Mouse (Mus musculus): ENCODE measurements around the gene Ptprk. TPM values are rescaled to one million over a fixed set of nuclear protein-coding genes. Genes with fewer than 3 reads are reported as not detected.

The Ptprk gene
- polyA plus RNA-seq, 1 experiment, result 28.8 TPM

- Histone ChIP-seq H3K36me3 (ENCODE audit: control insufficient read depth, insufficient read depth) (no peaks in the 10 kb centered on the region), H3K4me3 (no peak overlapping the region), H3ac (ENCODE audit: control insufficient read depth, insufficient read length) (no peak overlapping the region), H3K27me3 (ENCODE audit: control insufficient read depth, insufficient read depth, insufficient read length) (no peaks in the 10 kb centered on the region), H3K4me2 (ENCODE audit: low read depth) (no peak overlapping the region), H3K79me2 (ENCODE audit: control insufficient read depth, insufficient read depth) (peaks cover 8% of the 10 kb centered on the region)
- TF ChIP-seq MYOD1 (IDR thresholded peaks at IDR 0.05; ENCODE audit: control insufficient read depth in 1 of 3, insufficient read length in 2 of 3, low read depth in 2 of 3) (no peak), TCF3 (IDR thresholded peaks at IDR 0.05; ENCODE audit: insufficient read length, low read depth) (no peak), SRF (IDR thresholded peaks at IDR 0.05; ENCODE audit: control insufficient read depth, insufficient read length, low read depth) (no peak), MAX (IDR thresholded peaks at IDR 0.05; ENCODE audit: low read depth) (no peak), TCF12 (IDR thresholded peaks at IDR 0.05; ENCODE audit: insufficient read depth, poor library complexity, severe bottlenecking) (no peak), E2F4 (IDR thresholded peaks at IDR 0.05; ENCODE audit: insufficient read depth) (no peak), USF1 (IDR thresholded peaks at IDR 0.05; ENCODE audit: low read depth) (no peak), CEBPB (IDR thresholded peaks at IDR 0.05; ENCODE audit: insufficient read depth, poor library complexity, severe bottlenecking) (no peak), REST (IDR thresholded peaks at IDR 0.05; ENCODE audit: insufficient read depth, insufficient read length) (no peak), POLR2A (IDR thresholded peaks at IDR 0.05; ENCODE audit: insufficient read length, low read depth) (no peak), POLR2AphosphoS2 (IDR thresholded peaks at IDR 0.05; ENCODE audit: insufficient read length, low read depth) (no peak), MYOG (IDR thresholded peaks at IDR 0.05; ENCODE audit: control insufficient read depth in 1 of 3, insufficient read depth in 1 of 3, insufficient read length in 2 of 3, low read depth in 2 of 3) (no peak)
These were observed 134.8 kb downstream of the Ptprk start for GRCm38 (mm10) chr10:28209394-28209793.

GRCm38 (mm10) chr10:28212083-28212482 is 137.5 kb downstream of the Ptprk start:
- Histone ChIP-seq H3K4me3 (no peak overlapping the region), H3K27me3 (ENCODE audit: control insufficient read depth, insufficient read depth, insufficient read length) (no peaks in the 10 kb centered on the region), H3ac (ENCODE audit: control insufficient read depth, insufficient read length) (no peak overlapping the region), H3K4me2 (ENCODE audit: low read depth) (no peak overlapping the region), H3K79me2 (ENCODE audit: control insufficient read depth, insufficient read depth) (peaks cover 8% of the 10 kb centered on the region), H3K36me3 (ENCODE audit: control insufficient read depth, insufficient read depth) (no peaks in the 10 kb centered on the region)
- no peak for TF ChIP-seq POLR2A (IDR thresholded peaks at IDR 0.05; ENCODE audit: insufficient read length, low read depth)
- TF ChIP-seq USF1 (IDR thresholded peaks at IDR 0.05; ENCODE audit: low read depth), result no peak
- TF ChIP-seq POLR2AphosphoS2 (IDR thresholded peaks at IDR 0.05; ENCODE audit: insufficient read length, low read depth), result no peak
- TF ChIP-seq REST (IDR thresholded peaks at IDR 0.05; ENCODE audit: insufficient read depth, insufficient read length), result no peak
- TF ChIP-seq TCF12 (IDR thresholded peaks at IDR 0.05; ENCODE audit: insufficient read depth, poor library complexity, severe bottlenecking), result no peak
- no peak for TF ChIP-seq MAX (IDR thresholded peaks at IDR 0.05; ENCODE audit: low read depth)
- TF ChIP-seq TCF3 (IDR thresholded peaks at IDR 0.05; ENCODE audit: insufficient read length, low read depth), result no peak
- TF ChIP-seq MYOD1 (IDR thresholded peaks at IDR 0.05; ENCODE audit: control insufficient read depth in 1 of 3, insufficient read length in 2 of 3, low read depth in 2 of 3), result no peak
- TF ChIP-seq SRF (IDR thresholded peaks at IDR 0.05; ENCODE audit: control insufficient read depth, insufficient read length, low read depth), result no peak

- Histone ChIP-seq H3K4me3 (no peak overlapping the region), H3K36me3 (ENCODE audit: control insufficient read depth, insufficient read depth) (no peaks in the 10 kb centered on the region), H3ac (ENCODE audit: control insufficient read depth, insufficient read length) (no peak overlapping the region), H3K27me3 (ENCODE audit: control insufficient read depth, insufficient read depth, insufficient read length) (no peaks in the 10 kb centered on the region), H3K79me2 (ENCODE audit: control insufficient read depth, insufficient read depth) (peaks cover 8% of the 10 kb centered on the region), H3K4me2 (ENCODE audit: low read depth) (no peak overlapping the region)
- no peak for TF ChIP-seq REST (IDR thresholded peaks at IDR 0.05; ENCODE audit: insufficient read depth, insufficient read length)
- no peak for TF ChIP-seq E2F4 (IDR thresholded peaks at IDR 0.05; ENCODE audit: insufficient read depth)
- TF ChIP-seq SRF (IDR thresholded peaks at IDR 0.05; ENCODE audit: control insufficient read depth, insufficient read length, low read depth), result no peak
- TF ChIP-seq TCF3 (IDR thresholded peaks at IDR 0.05; ENCODE audit: insufficient read length, low read depth), result no peak
- TF ChIP-seq USF1 (IDR thresholded peaks at IDR 0.05; ENCODE audit: low read depth), result no peak
- no peak for TF ChIP-seq POLR2A (IDR thresholded peaks at IDR 0.05; ENCODE audit: insufficient read length, low read depth)
- TF ChIP-seq MYOD1 (IDR thresholded peaks at IDR 0.05; ENCODE audit: control insufficient read depth in 1 of 3, insufficient read length in 2 of 3, low read depth in 2 of 3), result no peak
- no peak for TF ChIP-seq MYOG (IDR thresholded peaks at IDR 0.05; ENCODE audit: control insufficient read depth in 1 of 3, insufficient read depth in 1 of 3, insufficient read length in 2 of 3, low read depth in 2 of 3)
- TF ChIP-seq TCF12 (IDR thresholded peaks at IDR 0.05; ENCODE audit: insufficient read depth, poor library complexity, severe bottlenecking), result no peak
- TF ChIP-seq POLR2AphosphoS2 (IDR thresholded peaks at IDR 0.05; ENCODE audit: insufficient read length, low read depth), result no peak
- no peak for TF ChIP-seq MAX (IDR thresholded peaks at IDR 0.05; ENCODE audit: low read depth)
These were observed 140.5 kb downstream of the Ptprk start for GRCm38 (mm10) chr10:28215153-28215552.

GRCm38 (mm10) chr10:28223602-28224001 is 149.0 kb downstream of the Ptprk start:
- no peak overlapping the region for H3K4me2 ChIP-seq (ENCODE audit: low read depth)

More at GRCm38 (mm10) chr10:28223602-28224001, 149.0 kb downstream of the Ptprk start:
- H3K36me3 ChIP-seq (ENCODE audit: control insufficient read depth, insufficient read depth), result no peaks in the 10 kb centered on the region
- no peak overlapping the region for H3ac ChIP-seq (ENCODE audit: control insufficient read depth, insufficient read length)
- no peak for TF ChIP-seq TCF3 (IDR thresholded peaks at IDR 0.05; ENCODE audit: insufficient read length, low read depth)
- TF ChIP-seq MAX (IDR thresholded peaks at IDR 0.05; ENCODE audit: low read depth), result no peak
- no peak for TF ChIP-seq USF1 (IDR thresholded peaks at IDR 0.05; ENCODE audit: low read depth)
- no peak for TF ChIP-seq POLR2AphosphoS2 (IDR thresholded peaks at IDR 0.05; ENCODE audit: insufficient read length, low read depth)
- TF ChIP-seq CEBPB (IDR thresholded peaks at IDR 0.05; ENCODE audit: insufficient read depth, poor library complexity, severe bottlenecking), result no peak
- no peak for TF ChIP-seq TCF12 (IDR thresholded peaks at IDR 0.05; ENCODE audit: insufficient read depth, poor library complexity, severe bottlenecking)
- no peak for TF ChIP-seq SRF (IDR thresholded peaks at IDR 0.05; ENCODE audit: control insufficient read depth, insufficient read length, low read depth)
- TF ChIP-seq MYOG (IDR thresholded peaks at IDR 0.05; ENCODE audit: control insufficient read depth in 1 of 3, insufficient read depth in 1 of 3, insufficient read length in 2 of 3, low read depth in 2 of 3), result no peak
- no peak for TF ChIP-seq E2F4 (IDR thresholded peaks at IDR 0.05; ENCODE audit: insufficient read depth)
- no peak for TF ChIP-seq POLR2A (IDR thresholded peaks at IDR 0.05; ENCODE audit: insufficient read length, low read depth)
- TF ChIP-seq MYOD1 (IDR thresholded peaks at IDR 0.05; ENCODE audit: control insufficient read depth in 1 of 3, insufficient read length in 2 of 3, low read depth in 2 of 3), result no peak
- TF ChIP-seq REST (IDR thresholded peaks at IDR 0.05; ENCODE audit: insufficient read depth, insufficient read length), result no peak
- H3K4me3 ChIP-seq, result no peak overlapping the region
- H3K27me3 ChIP-seq (ENCODE audit: control insufficient read depth, insufficient read depth, insufficient read length), result no peaks in the 10 kb centered on the region
- no peaks in the 10 kb centered on the region for H3K79me2 ChIP-seq (ENCODE audit: control insufficient read depth, insufficient read depth)

Measured in myocyte (in vitro differentiated cells).